Mouse (Mus musculus): ENCODE measurements around the gene Cxcr5. TPM values are rescaled to one million over a fixed set of nuclear protein-coding genes. Genes with fewer than 3 reads are reported as not detected.

The Cxcr5 gene
- polyA plus RNA-seq, 1 experiment from 2014 or later: 0.13 TPM

- Histone ChIP-seq H3K9ac (replicated peaks; ENCODE audit: low read length) (no peak overlapping the region), H3K9me3 (replicated peaks; ENCODE audit: control insufficient read depth, low read length) (no peaks in the 10 kb centered on the region), H3K36me3 (replicated peaks; ENCODE audit: control insufficient read depth, insufficient read depth, low read depth, low read length) (no peaks in the 10 kb centered on the region), H3K4me2 (ENCODE audit: low read depth, low read length) (no peak overlapping the region), H3K4me3 (ENCODE audit: low read depth, low read length) (no peak overlapping the region), H3K27ac (replicated peaks; ENCODE audit: low read depth, low read length) (no peak overlapping the region), H3K4me1 (ENCODE audit: control insufficient read depth, insufficient read depth, low read length) (no peaks in the 10 kb centered on the region), H3K27me3 (ENCODE audit: control insufficient read depth, insufficient read depth, low read length) (no peaks in the 10 kb centered on the region)
- 65% methylated on average over 9 of the region's 9 CpGs for WGBS
- DNase-seq (ENCODE audit: low spot score) (no peak), ATAC-seq (replicated peaks; ENCODE audit: insufficient number of reproducible peaks, low FRiP score, low TSS enrichment, low read depth) (no peak)
Measured at GRCm38 (mm10) chr9:44526337-44527112, 35.2 kb downstream of the Cxcr5 start.

DNA sequence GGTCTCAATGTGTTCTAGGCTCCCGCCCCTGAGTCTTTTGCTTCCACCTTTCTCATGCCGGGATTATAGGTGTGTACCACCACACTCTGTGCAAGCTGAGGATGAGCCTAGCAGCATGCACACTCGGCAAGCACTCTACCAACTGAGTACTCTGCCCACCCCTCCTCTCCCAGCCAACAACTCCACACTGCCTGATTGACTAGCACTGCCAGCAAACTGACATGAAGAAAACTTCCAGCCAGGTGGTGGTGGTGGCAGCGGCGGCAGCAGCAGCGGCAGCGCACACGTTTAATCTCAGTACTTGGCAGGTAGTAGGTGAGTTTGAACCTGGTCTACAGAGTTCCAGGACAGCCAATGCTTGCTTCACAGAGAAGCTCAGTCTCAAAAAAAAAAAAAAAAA, 36.1 kb downstream of the Cxcr5 start:
- H3K9me3 ChIP-seq (replicated peaks; ENCODE audit: control insufficient read depth, low read length): no peaks in the 10 kb centered on the region
- H3K4me3 ChIP-seq (ENCODE audit: low read depth, low read length): no peak overlapping the region
- H3K4me1 ChIP-seq (ENCODE audit: control insufficient read depth, insufficient read depth, low read length): no peaks in the 10 kb centered on the region
- H3K4me2 ChIP-seq (ENCODE audit: low read depth, low read length): no peak overlapping the region
- no peaks in the 10 kb centered on the region for H3K36me3 ChIP-seq (replicated peaks; ENCODE audit: control insufficient read depth, insufficient read depth, low read depth, low read length)
- no peaks in the 10 kb centered on the region for H3K27me3 ChIP-seq (ENCODE audit: control insufficient read depth, insufficient read depth, low read length)
- H3K27ac ChIP-seq (replicated peaks; ENCODE audit: low read depth, low read length): no peak overlapping the region
- ATAC-seq (replicated peaks; ENCODE audit: insufficient number of reproducible peaks, low FRiP score, low TSS enrichment, low read depth) (no peak), DNase-seq (ENCODE audit: low spot score) (no peak)
- 87% methylated on average over 8 of the region's 8 CpGs for WGBS
- H3K9ac ChIP-seq (replicated peaks; ENCODE audit: low read length): no peak overlapping the region

GRCm38 (mm10) chr9:44525001-44525400, 36.7 kb downstream of the Cxcr5 start:
- no peak for ATAC-seq (replicated peaks; ENCODE audit: insufficient number of reproducible peaks, low FRiP score, low TSS enrichment, low read depth)
- Histone ChIP-seq H3K4me2 (ENCODE audit: low read depth, low read length) (no peak overlapping the region), H3K4me3 (ENCODE audit: low read depth, low read length) (no peak overlapping the region), H3K27ac (replicated peaks; ENCODE audit: low read depth, low read length) (no peak overlapping the region), H3K27me3 (ENCODE audit: control insufficient read depth, insufficient read depth, low read length) (no peaks in the 10 kb centered on the region), H3K36me3 (replicated peaks; ENCODE audit: control insufficient read depth, insufficient read depth, low read depth, low read length) (no peaks in the 10 kb centered on the region), H3K9me3 (replicated peaks; ENCODE audit: control insufficient read depth, low read length) (no peaks in the 10 kb centered on the region), H3K4me1 (ENCODE audit: control insufficient read depth, insufficient read depth, low read length) (no peaks in the 10 kb centered on the region), H3K9ac (replicated peaks; ENCODE audit: low read length) (no peak overlapping the region)
- DNase-seq (ENCODE audit: low spot score): no peak
- 75% methylated on average over 3 of the region's 3 CpGs for WGBS

GRCm38 (mm10) chr9:44524235-44524826, 37.3 kb downstream of the Cxcr5 start:
- H3K27me3 ChIP-seq (ENCODE audit: control insufficient read depth, insufficient read depth, low read length): no peaks in the 10 kb centered on the region
- no peak overlapping the region for H3K9ac ChIP-seq (replicated peaks; ENCODE audit: low read length)
- no peaks in the 10 kb centered on the region for H3K36me3 ChIP-seq (replicated peaks; ENCODE audit: control insufficient read depth, insufficient read depth, low read depth, low read length)
- H3K27ac ChIP-seq (replicated peaks; ENCODE audit: low read depth, low read length): no peak overlapping the region
- H3K4me2 ChIP-seq (ENCODE audit: low read depth, low read length): no peak overlapping the region
- no peaks in the 10 kb centered on the region for H3K4me1 ChIP-seq (ENCODE audit: control insufficient read depth, insufficient read depth, low read length)
- DNase-seq (ENCODE audit: low spot score) (no peak), ATAC-seq (replicated peaks; ENCODE audit: insufficient number of reproducible peaks, low FRiP score, low TSS enrichment, low read depth) (no peak)
- WGBS: 65% methylated on average over 5 of the region's 5 CpGs
- H3K9me3 ChIP-seq (replicated peaks; ENCODE audit: control insufficient read depth, low read length): no peaks in the 10 kb centered on the region
- no peak overlapping the region for H3K4me3 ChIP-seq (ENCODE audit: low read depth, low read length)

DNA sequence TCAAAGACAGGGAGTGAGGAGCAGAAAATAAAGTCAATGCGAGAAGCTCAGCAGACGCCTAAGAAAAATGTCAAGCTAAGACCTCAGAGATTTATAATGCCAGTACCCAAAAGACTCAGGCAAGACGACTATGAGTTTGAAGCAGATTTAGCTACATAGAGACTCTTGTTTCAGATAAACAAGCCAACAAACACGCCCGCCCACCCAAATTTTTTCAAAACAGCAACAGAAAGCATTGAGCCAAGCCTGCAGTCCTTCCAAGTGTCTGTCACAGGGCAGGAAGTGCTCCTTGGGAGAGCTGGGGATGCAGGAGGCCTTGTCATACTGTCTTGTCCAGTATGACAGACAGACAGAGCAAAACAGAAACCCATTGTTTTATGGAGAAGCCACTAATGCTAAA, 38.0 kb downstream of the Cxcr5 start:
- H3K36me3 ChIP-seq (replicated peaks; ENCODE audit: control insufficient read depth, insufficient read depth, low read depth, low read length): no peaks in the 10 kb centered on the region
- DNase-seq (ENCODE audit: low spot score) (no peak), ATAC-seq (replicated peaks; ENCODE audit: insufficient number of reproducible peaks, low FRiP score, low TSS enrichment, low read depth) (no peak)
- WGBS: 76% methylated on average over 5 of the region's 5 CpGs
- H3K27me3 ChIP-seq (ENCODE audit: control insufficient read depth, insufficient read depth, low read length): no peaks in the 10 kb centered on the region
- H3K9me3 ChIP-seq (replicated peaks; ENCODE audit: control insufficient read depth, low read length): no peaks in the 10 kb centered on the region
- H3K27ac ChIP-seq (replicated peaks; ENCODE audit: low read depth, low read length): no peak overlapping the region
- no peaks in the 10 kb centered on the region for H3K4me1 ChIP-seq (ENCODE audit: control insufficient read depth, insufficient read depth, low read length)
- H3K4me2 ChIP-seq (ENCODE audit: low read depth, low read length): no peak overlapping the region
- no peak overlapping the region for H3K4me3 ChIP-seq (ENCODE audit: low read depth, low read length)
- H3K9ac ChIP-seq (replicated peaks; ENCODE audit: low read length): no peak overlapping the region

GRCm38 (mm10) chr9:44521927-44522326, 39.8 kb downstream of the Cxcr5 start:
- Histone ChIP-seq H3K36me3 (replicated peaks; ENCODE audit: control insufficient read depth, insufficient read depth, low read depth, low read length) (no peaks in the 10 kb centered on the region), H3K9ac (replicated peaks; ENCODE audit: low read length) (no peak overlapping the region), H3K27me3 (ENCODE audit: control insufficient read depth, insufficient read depth, low read length) (no peaks in the 10 kb centered on the region), H3K4me1 (ENCODE audit: control insufficient read depth, insufficient read depth, low read length) (no peaks in the 10 kb centered on the region), H3K4me3 (ENCODE audit: low read depth, low read length) (no peak overlapping the region), H3K27ac (replicated peaks; ENCODE audit: low read depth, low read length) (no peak overlapping the region), H3K4me2 (ENCODE audit: low read depth, low read length) (no peak overlapping the region), H3K9me3 (replicated peaks; ENCODE audit: control insufficient read depth, low read length) (no peaks in the 10 kb centered on the region)
- WGBS: 74% methylated on average over 10 of the region's 10 CpGs
- ATAC-seq (replicated peaks; ENCODE audit: insufficient number of reproducible peaks, low FRiP score, low TSS enrichment, low read depth) (no peak), DNase-seq (ENCODE audit: low spot score) (no peak)

DNA sequence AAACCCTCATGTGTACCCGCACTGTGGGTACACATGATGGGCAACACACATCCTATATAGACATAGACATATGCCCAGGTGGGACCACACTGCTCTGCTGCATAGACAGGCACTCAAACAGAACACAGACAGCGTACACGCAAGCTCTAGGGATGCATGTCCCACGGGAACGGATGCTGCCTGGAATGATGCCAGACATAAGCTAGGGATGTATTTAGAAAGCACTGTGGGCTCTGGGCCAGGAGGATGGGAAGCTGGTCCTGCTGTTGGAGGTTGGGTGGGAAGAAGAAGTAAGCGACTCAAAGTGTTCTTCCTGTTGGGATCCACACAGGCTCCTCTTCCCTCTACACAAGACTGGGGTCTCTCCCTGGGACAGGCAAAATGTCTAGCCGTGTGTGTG, 43.6 kb downstream of the Cxcr5 start:
- Histone ChIP-seq H3K4me1 (ENCODE audit: control insufficient read depth, insufficient read depth, low read length) (no peaks in the 10 kb centered on the region), H3K4me3 (ENCODE audit: low read depth, low read length) (no peak overlapping the region), H3K36me3 (replicated peaks; ENCODE audit: control insufficient read depth, insufficient read depth, low read depth, low read length) (no peaks in the 10 kb centered on the region), H3K9me3 (replicated peaks; ENCODE audit: control insufficient read depth, low read length) (no peaks in the 10 kb centered on the region), H3K4me2 (ENCODE audit: low read depth, low read length) (no peak overlapping the region), H3K9ac (replicated peaks; ENCODE audit: low read length) (no peak overlapping the region), H3K27me3 (ENCODE audit: control insufficient read depth, insufficient read depth, low read length) (no peaks in the 10 kb centered on the region), H3K27ac (replicated peaks; ENCODE audit: low read depth, low read length) (no peak overlapping the region)
- no peak for DNase-seq (ENCODE audit: low spot score)
- WGBS: 83% methylated on average over 7 of the region's 7 CpGs
- no peak for ATAC-seq (replicated peaks; ENCODE audit: insufficient number of reproducible peaks, low FRiP score, low TSS enrichment, low read depth)

GRCm38 (mm10) chr9:44517368-44517767, 44.3 kb downstream of the Cxcr5 start:
- no peak overlapping the region for H3K27ac ChIP-seq (replicated peaks; ENCODE audit: low read depth, low read length)
- DNase-seq (ENCODE audit: low spot score) (no peak), ATAC-seq (replicated peaks; ENCODE audit: insufficient number of reproducible peaks, low FRiP score, low TSS enrichment, low read depth) (no peak)
- 68% methylated on average over 4 of the region's 4 CpGs for WGBS
- no peaks in the 10 kb centered on the region for H3K4me1 ChIP-seq (ENCODE audit: control insufficient read depth, insufficient read depth, low read length)
- no peaks in the 10 kb centered on the region for H3K36me3 ChIP-seq (replicated peaks; ENCODE audit: control insufficient read depth, insufficient read depth, low read depth, low read length)
- H3K4me3 ChIP-seq (ENCODE audit: low read depth, low read length): no peak overlapping the region
- no peak overlapping the region for H3K4me2 ChIP-seq (ENCODE audit: low read depth, low read length)
- H3K27me3 ChIP-seq (ENCODE audit: control insufficient read depth, insufficient read depth, low read length): no peaks in the 10 kb centered on the region
- H3K9ac ChIP-seq (replicated peaks; ENCODE audit: low read length): no peak overlapping the region
- no peaks in the 10 kb centered on the region for H3K9me3 ChIP-seq (replicated peaks; ENCODE audit: control insufficient read depth, low read length)

Data from embryonic facial prominence, embryonic 11.5 days (tissue).